Mouse (Mus musculus) ES-E14 (cell line): ENCODE results near the gene Rtcb.

Experiments
- CHD2 ChIP-seq: IDR thresholded peaks from 2 replicates; pipeline ENCODE4 v1.6.1; 2014; ENCODE audit warnings: mild to moderate bottlenecking, low read depth, low read length, inconsistent platforms
- HCFC1 ChIP-seq: IDR thresholded peaks from 2 replicates; pipeline ENCODE4 v1.6.1; 2012; ENCODE audit warnings: low read length, inconsistent platforms, borderline replicate concordance; ENCODE audit not compliant: insufficient read depth
- MAFK ChIP-seq: IDR thresholded peaks from 2 replicates; pipeline ENCODE4 v1.6.1; 2014; ENCODE audit warnings: mild to moderate bottlenecking, low read depth, low read length, inconsistent platforms; ENCODE audit not compliant: insufficient read depth
- ZNF384 ChIP-seq: IDR thresholded peaks from 2 replicates; pipeline ENCODE4 v1.6.1; 2012; ENCODE audit warnings: low read depth, low read length, inconsistent platforms

DNA sequence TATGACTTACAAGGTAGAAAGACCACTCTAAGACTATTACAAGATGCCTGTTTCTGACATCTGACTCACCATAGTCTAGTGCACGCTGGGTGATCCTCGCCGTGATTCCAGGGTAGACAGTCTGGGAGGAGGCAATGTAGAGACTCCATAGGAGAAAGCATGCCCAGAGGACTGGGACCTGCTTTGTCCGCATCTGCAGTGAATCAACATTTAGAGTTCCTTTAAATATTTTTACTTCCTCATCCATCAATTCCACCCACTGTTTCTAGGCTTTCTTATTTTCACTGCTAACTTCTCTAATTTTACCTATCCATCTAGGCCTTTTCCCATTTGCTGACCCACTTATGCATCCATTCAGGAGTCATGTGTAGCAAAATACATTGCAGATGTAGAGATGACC is 42.8 kb upstream of the Rtcb start:
- TF ChIP-seq ZNF384 (no peak), MAFK (no peak), HCFC1 (no peak), CHD2 (no peak)
